Mouse (Mus musculus) G1E (cell line): Measurements from ENCODE around the gene Ak5. TPM values are rescaled to one million over a fixed set of nuclear protein-coding genes. Genes with fewer than 3 reads are reported as not detected.

ENCODE experiments used
- ATAC-seq: 2 replicates; pipeline ENCODE4 v1.8.0; 2016; ENCODE audit warnings: mild to moderate bottlenecking; ENCODE audit not compliant: insufficient number of reproducible peaks, poor library complexity, low FRiP score, severe bottlenecking; ENCODE audit errors: extremely low read depth
- DNase-seq: peaks from one replicate; pipeline ENCODE4 v3.0.0; 2012; ENCODE audit warnings: low spot score
- H3K27me3 ChIP-seq: 2 replicates; pipeline ENCODE4 v1.6.1; 2012; ENCODE audit warnings: mild to moderate bottlenecking, low read length, inconsistent platforms; ENCODE audit not compliant: insufficient read depth
- H3K36me3 ChIP-seq: replicated peaks from 2 replicates; pipeline ENCODE3; 2012; ENCODE audit warnings: mild to moderate bottlenecking, inconsistent platforms
- H3K4me1 ChIP-seq: 2 replicates; pipeline ENCODE4 v1.6.1; 2012; ENCODE audit warnings: low read depth, low read length, inconsistent platforms, mixed read lengths; ENCODE audit not compliant: insufficient read depth
- H3K4me3 ChIP-seq: 2 replicates; pipeline ENCODE4 v1.5.1; 2012; ENCODE audit warnings: low read depth, mild to moderate bottlenecking, inconsistent platforms, low read length, moderate library complexity, mixed read lengths
- H3K9me3 ChIP-seq: replicated peaks from 2 replicates; pipeline ENCODE4 v1.6.1; 2012; ENCODE audit warnings: inconsistent platforms
- CTCF ChIP-seq: IDR thresholded peaks from 2 replicates; pipeline ENCODE4 v1.5.1; 2012; ENCODE audit warnings: low read depth, low read length, inconsistent platforms, mixed read lengths
- GATA1 ChIP-seq: IDR thresholded peaks from 2 replicates; pipeline ENCODE4 v1.6.1; 2012; ENCODE audit warnings: borderline replicate concordance, low read length, inconsistent platforms, mixed read lengths
- GATA2 ChIP-seq: IDR thresholded peaks from 2 replicates; pipeline ENCODE4 v1.6.1; 2012; ENCODE audit warnings: low read depth, low read length, inconsistent platforms, borderline replicate concordance
- POLR2AphosphoS5 ChIP-seq: IDR thresholded peaks from 2 replicates; pipeline ENCODE4 v1.6.1; 2012; ENCODE audit warnings: low read depth, low read length, inconsistent platforms; ENCODE audit not compliant: insufficient replicate concordance
- TAL1 ChIP-seq: conservative IDR thresholded peaks from 2 replicates; pipeline ENCODE4 v1.6.1; 2012; ENCODE audit warnings: low read depth, low read length, inconsistent platforms, mixed read lengths
- polyA plus RNA-seq: library from polyadenylated mRNA; stranded (reverse); fragments of >175 nt; gene quantifications from 2 replicates; pipeline ENCODE4 v1.2.3, GENCODE M21; 2012
- total RNA-seq, 2 experiments: library from RNA; stranded (forward) in 1 of 2; stranded (reverse) in 1 of 2; fragments of 200-1000 nt in 1 of 2; fragments of >200 nt in 1 of 2; fragmentation: Nextera tagmentation in 1 of 2; gene quantifications; 2 replicates each; pipeline ENCODE4 v1.2.3; 2014 to 2017

Gene Ak5
- total and polyA plus RNA-seq, 3 experiments: 0.11 TPM; not detected in 2

GRCm38 (mm10) chr3:152542298-152542697 lies 125.9 kb downstream of the Ak5 start:
- no peak for TF ChIP-seq CTCF
- TF ChIP-seq POLR2AphosphoS5: no peak
- TF ChIP-seq GATA1: no peak
- no peak for TF ChIP-seq TAL1
- no peak for TF ChIP-seq GATA2
- Histone ChIP-seq H3K27me3 (no peaks in the 10 kb centered on the region), H3K9me3 (no peaks in the 10 kb centered on the region), H3K36me3 (no peaks in the 10 kb centered on the region), H3K4me1 (no peaks in the 10 kb centered on the region), H3K4me3 (no peak overlapping the region)
- DNase-seq: no peak
- ATAC-seq: no peak

- H3K27me3 ChIP-seq: peaks cover 7% of the 10 kb centered on the region; the same call in 1 of the 2 replicates
- ATAC-seq (no peak), DNase-seq (no peak)
- no peak for TF ChIP-seq CTCF
- TF ChIP-seq GATA2: no peak
- TF ChIP-seq TAL1: no peak
- TF ChIP-seq GATA1: no peak
- TF ChIP-seq POLR2AphosphoS5: no peak
- H3K36me3 ChIP-seq: no peaks in the 10 kb centered on the region
- H3K9me3 ChIP-seq: no peaks in the 10 kb centered on the region
- H3K4me1 ChIP-seq: no peaks in the 10 kb centered on the region
- no peak overlapping the region for H3K4me3 ChIP-seq
Observed at GRCm38 (mm10) chr3:152530344-152530743, 137.8 kb downstream of the Ak5 start.

- DNase-seq (no peak), ATAC-seq (no peak)
- no peaks in the 10 kb centered on the region for H3K36me3 ChIP-seq
Observed at GRCm38 (mm10) chr3:152529058-152529972, 138.8 kb downstream of the Ak5 start.

GRCm38 (mm10) chr3:152526721-152527120 lies 141.4 kb downstream of the Ak5 start:
- DNase-seq: no peak
- H3K27me3 ChIP-seq: peaks cover 10% of the 10 kb centered on the region; the same call in 1 of the 2 replicates
- H3K4me1 ChIP-seq: no peaks in the 10 kb centered on the region
- H3K36me3 ChIP-seq: no peaks in the 10 kb centered on the region
- H3K9me3 ChIP-seq: no peaks in the 10 kb centered on the region
- H3K4me3 ChIP-seq: no peak overlapping the region
- ATAC-seq: no peak
- TF ChIP-seq POLR2AphosphoS5 (no peak), GATA2 (no peak), CTCF (no peak), GATA1 (no peak), TAL1 (no peak)

More at GRCm38 (mm10) chr3:152529058-152529972, 138.8 kb downstream of the Ak5 start:
- peaks cover 7% of the 10 kb centered on the region; the same call in 1 of the 2 replicates for H3K27me3 ChIP-seq
- H3K4me3 ChIP-seq: no peak overlapping the region
- H3K9me3 ChIP-seq: no peaks in the 10 kb centered on the region
- H3K4me1 ChIP-seq: no peaks in the 10 kb centered on the region
- no peak for TF ChIP-seq CTCF
- TF ChIP-seq GATA2: no peak

- Histone ChIP-seq H3K9me3 (no peaks in the 10 kb centered on the region), H3K4me3 (no peak overlapping the region), H3K27me3 (peaks cover 12% of the 10 kb centered on the region; the same call in 1 of the 2 replicates), H3K36me3 (no peaks in the 10 kb centered on the region), H3K4me1 (no peaks in the 10 kb centered on the region)
- no peak for ATAC-seq
- TF ChIP-seq CTCF (no peak), TAL1 (no peak), POLR2AphosphoS5 (no peak), GATA1 (no peak), GATA2 (no peak)
- DNase-seq: no peak
Observed at GRCm38 (mm10) chr3:152523315-152523638, 144.9 kb downstream of the Ak5 start.

- H3K4me1 ChIP-seq: no peaks in the 10 kb centered on the region
- H3K36me3 ChIP-seq: no peaks in the 10 kb centered on the region
- ATAC-seq: no peak
- no peak for TF ChIP-seq GATA1
- TF ChIP-seq CTCF: no peak
- no peak for TF ChIP-seq GATA2
- TF ChIP-seq POLR2AphosphoS5: no peak
- TF ChIP-seq TAL1: no peak
- DNase-seq: no peak
- H3K4me3 ChIP-seq: no peak overlapping the region
- no peaks in the 10 kb centered on the region for H3K9me3 ChIP-seq
- H3K27me3 ChIP-seq: peaks cover 12% of the 10 kb centered on the region; the same call in 1 of the 2 replicates
Observed at GRCm38 (mm10) chr3:152522634-152523314, 145.4 kb downstream of the Ak5 start.
